Mouse (Mus musculus) thymus, adult 18-20 months (tissue): ENCODE results near the gene Galnt18.

Source experiments
- DNase-seq, 2 experiments: peaks; one replicate each; pipeline ENCODE4 v3.0.0; 2022; ENCODE audit warnings: mixed read lengths in 2 of 2

The Galnt18 gene

GRCm38 (mm10) chr7:111456007-111456406 lies 323.8 kb downstream of the Galnt18 start:
- DNase-seq: no peak

- DNase-seq: no peak
These were observed 324.2 kb downstream of the Galnt18 start for GRCm38 (mm10) chr7:111455541-111455940.

GRCm38 (mm10) chr7:111452000-111452399 lies 327.8 kb downstream of the Galnt18 start:
- DNase-seq: no peak

GRCm38 (mm10) chr7:111450286-111451095 lies 329.3 kb downstream of the Galnt18 start:
- DNase-seq: no peak

GRCm38 (mm10) chr7:111433173-111433572 lies 346.6 kb downstream of the Galnt18 start:
- no peak for DNase-seq

- no peak for DNase-seq
These were observed 352.4 kb downstream of the Galnt18 start for GRCm38 (mm10) chr7:111427392-111427791.
